Mouse (Mus musculus) cerebellum, postnatal 25 days (tissue): Measurements from ENCODE around the gene Cand2.
A peak's percentile ranks its signal among the peaks of the same experiment; 100 is the strongest.

Experiments used
- DNase-seq, 2 experiments: peaks; one replicate each; pipeline ENCODE4 v3.0.0; 2021; ENCODE audit warnings: mixed read lengths in 2 of 2

Gene Cand2

GRCm38 (mm10) chr6:115832152-115832850, 58.0 kb downstream of the Cand2 start:
- DNase-seq: no peak

GRCm38 (mm10) chr6:115833861-115834260, 59.5 kb downstream of the Cand2 start:
- DNase-seq: no peak

GRCm38 (mm10) chr6:115838161-115838597, 63.8 kb downstream of the Cand2 start, which contains the start of gene Efcab12:
Gene Efcab12, minus strand, starts transcription at chr6:115838412.
- peak; percentile 75 to 80 for DNase-seq

GRCm38 (mm10) chr6:115838745-115839144, 64.4 kb downstream of the Cand2 start:
- no peak for DNase-seq

GRCm38 (mm10) chr6:115845006-115845405, 70.7 kb downstream of the Cand2 start:
- no peak for DNase-seq

- peak; percentile 53 to 73 for DNase-seq
Measured at GRCm38 (mm10) chr6:115846640-115847411, 72.5 kb downstream of the Cand2 start.

GRCm38 (mm10) chr6:115848598-115849304, 74.4 kb downstream of the Cand2 start:
- DNase-seq: no peak

GRCm38 (mm10) chr6:115852446-115853090, 78.2 kb downstream of the Cand2 start:
- DNase-seq: no peak

- DNase-seq: peak; percentile 96 to 98
Measured at GRCm38 (mm10) chr6:115853091-115853813, 78.9 kb downstream of the Cand2 start, which contains the start of the genes Mbd4 and Ift122. Gene Mbd4, minus strand, starts transcription at chr6:115853371. Gene Ift122, plus strand, starts transcription at chr6:115853470.

- no peak for DNase-seq
Measured at GRCm38 (mm10) chr6:115853985-115854384, 79.6 kb downstream of the Cand2 start.

- DNase-seq: peak in 1 of 2 experiments; percentile 34
Measured at GRCm38 (mm10) chr6:115854432-115854831, 80.1 kb downstream of the Cand2 start.
